Mouse (Mus musculus) cerebellum, adult 2 months (tissue): ENCODE results near the gene Pir. TPM values are rescaled to one million over a fixed set of nuclear protein-coding genes. Genes with fewer than 3 reads are reported as not detected.

Experiments used
- DNase-seq, 2 experiments: peaks; one replicate each; pipeline ENCODE4 v3.0.0; 2021
- H3K27ac ChIP-seq: fragments of 200-500 bp; 2 replicates; pipeline ENCODE4 v1.5.1; 2012; ENCODE audit warnings: low read length, control low read depth, inconsistent platforms; ENCODE audit not compliant: insufficient read depth
- H3K27me3 ChIP-seq: fragments of 200-500 bp; 2 replicates; pipeline ENCODE4 v1.6.1; 2012; ENCODE audit warnings: inconsistent platforms, mild to moderate bottlenecking, low read length, moderate library complexity; ENCODE audit not compliant: control insufficient read depth, insufficient read depth
- H3K4me1 ChIP-seq: fragments of 200-500 bp; 2 replicates; pipeline ENCODE4 v1.6.1; 2011; ENCODE audit warnings: low read length; ENCODE audit not compliant: control insufficient read depth, insufficient read depth
- H3K4me3 ChIP-seq: fragments of 200-500 bp; replicated peaks from 2 replicates; pipeline ENCODE3; 2011; ENCODE audit warnings: mild to moderate bottlenecking, low read depth, low read length, control low read depth; ENCODE audit not compliant: insufficient read depth
- CTCF ChIP-seq: fragments of 200-500 bp; IDR thresholded peaks from 2 replicates; pipeline ENCODE4 v1.5.1; 2011; ENCODE audit warnings: low read depth, mild to moderate bottlenecking, control low read depth, low read length, moderate library complexity, borderline replicate concordance; ENCODE audit not compliant: insufficient read depth
- POLR2A ChIP-seq: fragments of 200-500 bp; IDR thresholded peaks from 2 replicates; pipeline ENCODE4 v1.6.1; 2011; ENCODE audit warnings: low read length, control low read depth, borderline replicate concordance; ENCODE audit not compliant: insufficient read depth
- WGBS: fragments of 180-500 bp; shearing (Covaris S2); methylation state at CpG from one replicate; pipeline ENCODE4 v1.1.7; 2018; 5-methylcytosine and 5-hydroxymethylcytosine counted together
- polyA plus RNA-seq: library from polyadenylated mRNA; depleted of rRNA; stranded (reverse); fragments of >200 nt; gene quantifications from 2 replicates; pipeline ENCODE4 v1.2.3, GENCODE M21; 2012

Pir gene
- polyA plus RNA-seq, 1 experiment = 4.5 TPM

GRCm38 (mm10) chrX:164345359-164345938, 76.3 kb downstream of the Pir start:
- Histone ChIP-seq H3K4me3 (no peak overlapping the region), H3K27me3 (no peaks in the 10 kb centered on the region), H3K27ac (no peak overlapping the region), H3K4me1 (no peaks in the 10 kb centered on the region)
- DNase-seq = no peak
- 95% methylated on average over 4 of the region's 4 CpGs for WGBS
- TF ChIP-seq CTCF (no peak), POLR2A (no peak)

- H3K4me1 ChIP-seq = no peaks in the 10 kb centered on the region
- no peaks in the 10 kb centered on the region for H3K27me3 ChIP-seq
- 79% methylated on average over 3 of the region's 3 CpGs for WGBS
- no peak overlapping the region for H3K4me3 ChIP-seq
- H3K27ac ChIP-seq = no peak overlapping the region
- TF ChIP-seq CTCF (no peak), POLR2A (no peak)
- no peak for DNase-seq
These were observed 79.8 kb downstream of the Pir start for GRCm38 (mm10) chrX:164348937-164349336.

GRCm38 (mm10) chrX:164365153-164365865, 96.1 kb downstream of the Pir start:
- DNase-seq = no peak
- Histone ChIP-seq H3K27me3 (no peaks in the 10 kb centered on the region), H3K4me1 (no peaks in the 10 kb centered on the region), H3K27ac (no peak overlapping the region), H3K4me3 (no peak overlapping the region)
- TF ChIP-seq POLR2A = no peak
- TF ChIP-seq CTCF = no peak
- WGBS = 87% methylated on average over 4 of the region's 4 CpGs

GRCm38 (mm10) chrX:164370576-164370975, 101.4 kb downstream of the Pir start:
- WGBS = 85% methylated on average over 3 of the region's 3 CpGs
- Histone ChIP-seq H3K27me3 (no peaks in the 10 kb centered on the region), H3K4me1 (no peaks in the 10 kb centered on the region), H3K27ac (no peak overlapping the region), H3K4me3 (no peak overlapping the region)
- no peak for TF ChIP-seq POLR2A
- TF ChIP-seq CTCF = no peak
- DNase-seq = no peak

GRCm38 (mm10) chrX:164373081-164373480, 103.9 kb downstream of the Pir start, which contains the start of gene Vegfd:
Gene Vegfd, plus strand, starts transcription at chrX:164373378.
- Histone ChIP-seq H3K4me1 (no peaks in the 10 kb centered on the region), H3K4me3 (no peak within 1 kb of the TSS), H3K27me3 (no peaks in the 10 kb centered on the region), H3K27ac (no peak within 1 kb of the TSS)
- no peak for DNase-seq
- TF ChIP-seq POLR2A (no peak), CTCF (no peak)
- WGBS = 7% methylated on average over 3 of the region's 3 CpGs

GRCm38 (mm10) chrX:164374586-164374985, 105.4 kb downstream of the Pir start:
- Histone ChIP-seq H3K27ac (no peak overlapping the region), H3K27me3 (no peaks in the 10 kb centered on the region), H3K4me1 (no peaks in the 10 kb centered on the region), H3K4me3 (no peak overlapping the region)
- 48% methylated on average over 5 of the region's 5 CpGs for WGBS
- DNase-seq = no peak
- TF ChIP-seq POLR2A (no peak), CTCF (no peak)

- TF ChIP-seq CTCF (no peak), POLR2A (no peak)
- 72% methylated on average over 4 of the region's 4 CpGs for WGBS
- Histone ChIP-seq H3K4me3 (no peak overlapping the region), H3K27ac (no peak overlapping the region), H3K4me1 (no peaks in the 10 kb centered on the region), H3K27me3 (no peaks in the 10 kb centered on the region)
- no peak for DNase-seq
These were observed 110.5 kb downstream of the Pir start for GRCm38 (mm10) chrX:164379721-164380120.

GRCm38 (mm10) chrX:164381618-164382408, 112.6 kb downstream of the Pir start:
- WGBS = 7% methylated on average over 31 of the region's 33 CpGs
- no peaks in the 10 kb centered on the region for H3K4me1 ChIP-seq
- no peak overlapping the region for H3K27ac ChIP-seq
- peak; percentile 52 to 59 for DNase-seq
- H3K4me3 ChIP-seq = peak overlapping the region; percentile 87
- TF ChIP-seq POLR2A (no peak), CTCF (no peak)
- H3K27me3 ChIP-seq = no peaks in the 10 kb centered on the region
